Mouse (Mus musculus) lung, adult 18-20 months (tissue): ENCODE measurements at regions not wholly inside any gene's neighbourhood (a gene's known extent, or its start where the extent isn't known, plus 50 kb on each side); places are given as distances from the start of the nearest gene placed in this dataset.

Source experiments
- DNase-seq, 2 experiments: peaks; one replicate each; pipeline ENCODE4 v3.0.0; 2022; ENCODE audit warnings: mixed read lengths in 2 of 2

DNA sequence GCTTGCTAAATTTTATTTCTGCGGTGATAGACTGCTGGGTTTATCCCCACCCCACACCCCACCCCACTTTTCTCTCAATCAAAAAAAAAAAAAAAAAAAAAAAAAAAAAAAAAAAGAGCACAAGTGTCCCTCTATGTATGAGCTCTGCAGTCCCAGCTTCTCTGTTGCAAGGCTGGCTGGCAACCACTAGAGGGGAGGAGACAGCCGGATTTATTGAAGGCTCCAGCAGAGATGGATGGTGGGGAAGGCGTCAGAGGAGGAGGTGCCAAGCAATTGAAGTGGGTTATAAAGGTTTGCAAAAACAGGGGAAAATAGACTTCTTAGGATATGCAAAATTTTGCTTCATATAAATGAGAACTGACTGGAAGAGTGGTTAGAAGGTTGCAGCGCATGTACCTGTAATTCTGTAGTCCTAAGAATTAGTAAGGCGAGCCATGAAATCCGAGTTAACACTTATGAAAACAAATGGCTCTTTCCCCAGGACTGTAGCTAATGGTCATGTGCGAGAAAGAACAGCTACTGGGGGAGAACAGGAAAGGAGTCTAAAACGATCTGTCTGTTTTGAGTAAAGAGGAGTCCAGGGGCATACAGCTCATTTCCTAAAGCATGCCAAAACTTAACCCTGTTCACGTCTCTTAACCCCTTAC, 885.1 kb upstream of the Pou3f3 start:
- DNase-seq = peak in 1 of 2 experiments; percentile 0

DNA sequence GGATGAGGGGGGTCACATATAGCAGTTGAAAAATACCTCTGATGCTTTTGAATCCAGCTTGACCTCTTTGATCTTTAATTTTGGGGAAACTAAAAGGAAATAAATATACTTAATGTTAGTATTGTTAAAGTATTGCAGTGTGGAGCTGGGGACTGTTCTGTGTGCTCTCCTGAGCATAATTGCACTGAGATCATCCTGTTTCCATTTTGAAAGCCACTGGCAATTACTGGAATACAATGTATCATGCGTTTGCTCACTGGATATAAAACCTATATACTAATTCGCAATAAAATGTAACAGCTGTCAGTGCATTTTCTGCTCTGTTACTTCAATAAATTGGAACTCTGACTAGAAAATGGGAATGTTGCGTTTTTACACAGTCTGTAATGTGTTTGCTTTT, 884.4 kb upstream of the Pou3f3 start:
- no peak for DNase-seq

DNA sequence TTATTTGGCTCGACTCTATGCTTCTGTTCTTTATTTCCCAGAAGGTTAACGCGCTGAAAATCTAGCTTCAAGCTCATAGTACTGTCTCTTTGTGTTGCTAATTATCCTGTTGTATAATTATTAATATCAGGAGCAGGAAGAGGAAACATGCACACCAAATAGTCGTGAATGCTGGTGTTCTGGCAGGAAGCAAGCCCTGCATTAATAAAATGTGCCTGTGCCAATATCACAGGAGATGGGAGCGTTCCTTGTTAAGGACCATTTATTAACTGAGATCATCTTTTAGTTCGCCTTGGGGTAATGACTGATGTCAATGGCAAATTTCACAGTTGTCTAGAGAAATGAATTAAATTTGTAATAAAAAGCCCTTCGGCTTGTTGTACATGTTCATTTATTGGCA, 883.5 kb upstream of the Pou3f3 start:
- no peak for DNase-seq

DNA sequence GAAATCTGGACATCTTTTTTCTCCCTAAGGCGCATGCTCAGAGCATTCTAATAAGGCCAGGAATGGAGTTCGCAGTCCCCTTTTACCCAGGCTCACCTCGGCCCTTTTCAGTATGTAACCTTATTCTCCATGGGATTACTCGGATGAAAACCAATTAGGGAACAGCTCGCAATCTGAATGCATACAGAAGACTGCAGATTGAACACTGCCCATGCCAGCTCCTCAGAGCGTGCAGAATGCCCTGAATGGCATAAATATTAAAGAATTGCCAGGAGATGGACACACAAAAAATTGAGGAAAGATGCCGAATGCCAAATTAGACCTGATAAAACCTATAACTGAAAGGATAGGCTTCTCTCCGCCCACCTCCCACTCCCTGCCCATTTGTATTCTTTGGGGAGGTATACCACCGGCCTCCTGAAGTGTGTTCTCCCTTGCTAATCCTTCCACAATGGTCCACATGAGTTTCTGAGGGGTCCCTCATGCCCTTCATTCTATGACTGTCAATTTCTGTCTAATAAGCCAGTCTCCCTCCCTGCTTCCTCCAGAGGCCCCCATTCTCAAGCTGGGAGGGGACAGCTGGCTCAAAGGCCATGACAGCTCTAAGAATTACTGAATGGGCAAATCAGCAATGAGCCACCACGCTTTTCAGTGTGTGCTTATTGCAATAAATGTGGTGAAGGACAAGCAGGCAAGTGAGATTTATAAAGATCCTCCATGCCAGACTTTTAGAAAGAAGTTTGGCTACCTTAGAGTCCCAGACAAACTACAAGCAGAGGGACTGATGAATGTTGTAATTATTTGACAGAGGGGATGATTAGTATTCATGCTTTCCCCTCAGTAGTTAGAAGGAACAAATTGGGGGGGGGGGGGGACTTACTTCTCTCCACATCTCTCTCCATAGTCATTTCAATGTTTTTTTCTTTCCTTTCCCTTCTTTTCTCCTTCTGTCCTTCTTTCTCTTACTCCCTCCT, 881.2 kb upstream of the Pou3f3 start:
- no peak for DNase-seq

DNA sequence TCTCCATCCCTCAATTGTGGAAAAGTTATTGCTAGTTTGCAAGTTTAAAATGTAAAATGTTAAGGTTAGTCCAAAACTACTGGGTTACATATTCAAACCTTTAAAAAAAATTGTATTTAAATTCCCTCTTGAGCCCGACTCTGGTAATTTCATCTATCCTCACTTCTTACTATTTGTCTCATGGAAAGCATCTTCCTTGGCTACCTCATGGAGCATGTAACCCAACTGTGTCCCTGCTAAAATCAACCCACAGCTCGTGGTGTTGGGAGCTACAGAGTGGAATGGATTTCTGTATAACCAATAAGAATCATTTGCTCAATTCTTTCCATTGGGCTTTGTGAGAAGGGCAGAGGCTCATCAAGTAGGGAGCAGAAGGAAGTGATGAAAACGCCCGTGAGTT, 880.5 kb upstream of the Pou3f3 start:
- no peak for DNase-seq

DNA sequence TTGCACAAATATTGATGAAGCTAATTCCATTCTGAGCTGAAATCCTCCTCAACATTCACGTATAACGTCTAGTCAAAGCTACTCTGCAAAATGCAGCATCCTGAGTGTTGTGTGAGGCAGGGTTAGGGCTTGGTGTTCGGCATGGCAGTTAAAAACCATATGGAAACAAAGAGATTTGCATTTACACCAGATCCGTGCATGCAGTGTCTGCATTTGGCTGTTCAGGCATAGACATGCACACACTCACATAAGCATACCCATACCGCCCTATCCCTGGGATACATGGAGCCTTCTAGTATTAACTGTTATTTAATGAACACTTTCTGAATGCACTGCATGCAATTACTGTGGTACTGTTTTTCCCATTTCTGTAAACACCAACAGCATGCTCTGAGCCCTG, 872.8 kb upstream of the Pou3f3 start:
- no peak for DNase-seq

DNA sequence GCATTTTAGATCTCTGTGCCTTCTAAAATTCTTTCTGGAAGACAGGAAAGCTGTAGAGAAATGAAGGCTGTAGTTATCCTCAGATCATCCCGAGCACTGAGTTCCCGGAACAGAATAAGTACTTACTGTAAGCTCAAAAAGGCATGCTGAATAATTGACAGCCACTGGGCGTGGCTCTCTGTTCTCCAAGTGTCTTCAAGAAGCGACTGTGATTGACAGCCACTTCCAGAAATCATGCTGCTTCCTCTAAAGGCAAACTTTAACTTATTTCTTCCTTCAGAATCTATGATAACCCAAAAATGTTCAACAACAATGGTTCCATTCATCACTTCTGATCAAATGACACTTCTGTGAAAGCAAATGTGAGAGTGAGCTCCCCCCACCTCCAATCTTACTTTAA, 870.3 kb upstream of the Pou3f3 start:
- DNase-seq = no peak

DNA sequence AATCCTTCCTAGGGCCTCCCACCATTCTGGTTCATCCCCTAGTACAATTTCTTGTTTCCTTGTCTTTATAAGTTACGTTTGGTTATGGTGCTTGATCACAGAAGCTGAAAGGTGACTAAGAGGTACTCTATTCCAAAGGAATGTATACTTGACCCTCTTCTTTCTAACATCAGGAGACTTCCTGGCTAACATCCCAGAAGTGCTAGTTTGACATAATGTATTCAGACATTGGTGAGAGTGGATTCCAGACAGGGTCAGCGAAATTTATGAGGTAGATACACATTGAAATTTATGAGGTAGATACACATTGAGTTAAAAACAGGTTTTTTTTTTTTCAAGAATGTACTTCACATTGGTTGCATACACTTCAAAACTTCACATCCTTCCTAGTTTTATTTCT, 863.9 kb upstream of the Pou3f3 start:
- DNase-seq = no peak
